Mouse (Mus musculus): ENCODE data around the gene Zbtb42. TPM values are rescaled to one million over a fixed set of nuclear protein-coding genes. Genes with fewer than 3 reads are reported as not detected.
A peak's percentile ranks its signal among the peaks of the same experiment; 100 is the strongest.

The Zbtb42 gene
- polyA plus RNA-seq, 3 experiments from 2014 or later = 3.7 to 4.3 (median 3.8) TPM

DNA sequence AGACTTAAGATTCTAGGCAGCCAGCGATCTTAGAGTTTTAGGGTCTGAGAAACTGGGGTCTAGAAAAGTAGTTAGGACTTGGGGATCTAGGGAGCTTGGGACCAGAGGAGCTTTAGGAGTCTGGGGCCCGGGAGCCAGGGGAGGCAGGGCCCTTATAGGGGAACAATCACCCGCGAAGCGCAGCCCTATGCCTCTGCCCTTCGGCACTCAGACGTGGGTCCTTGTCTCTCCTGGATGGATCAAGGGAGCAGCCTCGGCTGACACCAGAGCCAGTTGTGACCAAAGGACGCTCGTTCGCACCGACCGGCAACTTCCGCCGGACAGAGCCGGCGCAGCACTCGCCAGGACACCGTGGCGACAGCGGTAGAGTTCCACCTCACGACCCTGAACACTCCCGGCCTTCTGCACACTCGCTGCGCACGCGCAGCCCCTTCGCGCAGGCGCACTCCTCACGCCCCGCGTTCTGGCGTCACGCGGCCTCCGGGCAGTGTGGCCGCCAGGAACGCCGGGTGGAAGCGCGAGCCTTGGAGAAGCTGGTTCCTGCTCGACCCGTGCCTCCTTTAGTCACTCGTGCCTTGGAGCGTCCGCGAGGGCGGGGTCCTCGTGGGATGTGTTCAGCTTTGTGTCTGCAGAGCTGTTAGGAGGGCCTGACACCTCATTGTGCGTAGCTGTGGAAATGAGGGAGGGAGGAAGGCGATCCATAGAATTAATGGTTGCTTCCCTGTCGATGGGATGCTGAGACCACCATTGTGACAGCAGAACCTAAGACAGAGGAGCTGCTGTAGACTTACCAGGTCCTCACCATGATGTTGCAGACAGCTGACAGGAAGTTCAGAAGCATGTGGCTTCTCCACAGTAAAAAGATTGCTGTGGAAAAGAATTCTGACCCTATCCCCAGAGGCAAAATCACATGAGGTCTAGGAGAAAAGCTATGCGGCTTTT, 14.8 kb downstream of the Zbtb42 start:
- peak; percentile 79 for ATAC-seq

DNA sequence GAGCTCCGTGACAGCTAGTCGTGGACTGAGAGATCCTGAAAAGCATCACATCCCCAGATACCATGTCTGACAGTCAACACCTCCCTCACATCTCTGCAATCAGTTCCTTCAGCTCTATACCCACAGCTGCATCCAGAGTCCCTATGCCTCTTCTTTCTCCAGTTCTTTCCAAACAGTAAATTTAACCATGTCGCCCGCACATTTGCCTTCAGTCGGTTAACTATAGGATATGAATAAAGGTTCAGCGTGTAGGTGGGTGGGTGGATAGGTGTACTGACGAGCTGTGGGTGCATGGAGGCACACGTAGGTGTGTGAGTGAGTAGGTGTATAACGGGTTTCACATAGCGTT, 15.5 kb downstream of the Zbtb42 start:
- peak; percentile 20 for ATAC-seq

DNA sequence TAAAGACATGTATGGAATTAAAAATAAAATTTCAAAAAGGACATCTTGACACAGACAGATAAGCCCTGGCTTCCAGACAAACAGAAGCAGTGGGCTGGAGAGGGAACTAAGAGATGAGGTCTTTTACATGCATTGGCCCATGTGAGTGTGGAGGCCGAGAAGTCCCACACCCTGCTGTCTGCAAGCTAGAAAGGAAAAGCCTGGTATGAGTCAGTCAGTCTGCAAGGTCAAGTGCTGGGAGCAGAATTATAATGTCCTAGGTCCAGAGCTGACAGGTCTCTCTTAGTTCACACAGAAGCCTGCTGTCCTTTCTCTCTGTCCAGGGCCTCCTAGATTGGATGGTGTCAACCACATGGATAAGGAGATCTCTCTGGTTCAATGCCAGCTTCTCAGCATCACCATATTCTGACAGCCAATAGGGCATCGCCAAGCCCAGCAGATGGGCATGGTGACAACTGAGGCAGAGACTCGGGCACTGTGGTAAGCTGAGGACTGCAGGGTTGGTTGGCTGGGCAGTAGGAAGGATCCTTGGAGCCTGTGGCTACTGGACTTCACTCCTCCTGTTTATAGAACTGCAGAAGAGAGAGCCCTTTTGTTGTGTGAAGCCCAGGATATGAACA, 18.3 kb downstream of the Zbtb42 start:
- no peak for ATAC-seq

DNA sequence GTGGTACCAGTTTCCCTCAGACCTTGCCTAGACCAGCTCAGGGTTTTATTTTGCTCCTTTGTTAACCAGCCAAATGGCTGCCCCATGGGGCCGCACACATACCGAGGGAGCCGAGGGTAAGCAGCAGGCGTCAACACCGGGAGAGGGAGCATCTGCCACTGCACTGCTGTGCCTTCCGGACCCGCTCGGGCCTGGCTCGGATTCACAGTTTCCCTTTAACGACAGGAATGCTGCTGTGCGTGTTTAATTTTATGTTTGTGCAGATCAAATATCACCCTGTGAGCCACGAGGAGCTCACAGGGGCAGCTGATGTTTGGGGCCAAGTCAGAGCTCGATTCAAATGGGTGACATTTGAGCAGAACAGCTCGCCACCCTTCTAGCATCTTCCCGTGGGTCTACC, 21.9 kb downstream of the Zbtb42 start:
- ATAC-seq = no peak

DNA sequence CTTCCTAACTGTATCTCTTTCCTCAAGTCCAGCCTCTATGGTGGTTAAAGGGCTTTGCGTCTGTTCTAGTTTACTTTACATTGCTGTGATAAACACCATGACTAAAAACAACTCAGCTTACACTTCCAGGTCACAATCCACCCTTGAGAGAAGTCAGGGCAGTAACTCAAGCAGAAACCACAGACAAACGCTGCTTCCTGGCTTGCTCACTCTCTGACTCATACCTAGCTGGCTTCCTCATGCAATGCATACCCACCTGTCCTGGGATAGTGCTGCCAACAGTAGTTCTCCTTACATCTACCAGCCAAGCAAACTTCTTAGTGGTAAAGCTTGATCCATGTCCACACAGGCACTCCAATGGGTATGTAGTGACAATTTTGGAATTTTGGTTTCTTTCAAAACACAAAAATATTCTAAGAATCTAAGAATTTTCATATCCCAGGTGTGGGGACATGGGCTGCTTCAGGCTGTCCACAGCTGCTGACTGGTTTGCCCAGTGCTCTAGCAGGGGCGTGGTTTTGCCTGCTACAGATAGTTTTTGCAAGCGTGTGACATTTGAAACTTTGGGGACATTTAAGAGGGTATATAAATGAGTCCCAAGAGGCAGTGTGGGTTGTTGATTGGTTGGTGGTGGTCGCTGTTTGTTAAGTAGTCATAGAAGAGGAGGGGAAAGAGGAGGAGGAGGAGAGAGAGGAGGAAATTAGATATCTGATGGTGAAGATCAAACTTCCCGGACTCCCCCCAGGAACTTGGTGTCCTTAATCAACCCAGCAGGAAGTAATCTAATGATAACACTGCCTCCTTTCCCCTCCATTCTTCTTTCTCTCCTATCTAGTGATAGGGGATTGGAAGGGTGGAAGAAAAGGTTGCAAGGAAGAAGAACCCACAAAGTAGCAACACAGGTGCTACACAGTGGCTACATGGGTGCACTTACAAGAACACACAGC, 24.0 kb downstream of the Zbtb42 start:
- ATAC-seq = no peak

DNA sequence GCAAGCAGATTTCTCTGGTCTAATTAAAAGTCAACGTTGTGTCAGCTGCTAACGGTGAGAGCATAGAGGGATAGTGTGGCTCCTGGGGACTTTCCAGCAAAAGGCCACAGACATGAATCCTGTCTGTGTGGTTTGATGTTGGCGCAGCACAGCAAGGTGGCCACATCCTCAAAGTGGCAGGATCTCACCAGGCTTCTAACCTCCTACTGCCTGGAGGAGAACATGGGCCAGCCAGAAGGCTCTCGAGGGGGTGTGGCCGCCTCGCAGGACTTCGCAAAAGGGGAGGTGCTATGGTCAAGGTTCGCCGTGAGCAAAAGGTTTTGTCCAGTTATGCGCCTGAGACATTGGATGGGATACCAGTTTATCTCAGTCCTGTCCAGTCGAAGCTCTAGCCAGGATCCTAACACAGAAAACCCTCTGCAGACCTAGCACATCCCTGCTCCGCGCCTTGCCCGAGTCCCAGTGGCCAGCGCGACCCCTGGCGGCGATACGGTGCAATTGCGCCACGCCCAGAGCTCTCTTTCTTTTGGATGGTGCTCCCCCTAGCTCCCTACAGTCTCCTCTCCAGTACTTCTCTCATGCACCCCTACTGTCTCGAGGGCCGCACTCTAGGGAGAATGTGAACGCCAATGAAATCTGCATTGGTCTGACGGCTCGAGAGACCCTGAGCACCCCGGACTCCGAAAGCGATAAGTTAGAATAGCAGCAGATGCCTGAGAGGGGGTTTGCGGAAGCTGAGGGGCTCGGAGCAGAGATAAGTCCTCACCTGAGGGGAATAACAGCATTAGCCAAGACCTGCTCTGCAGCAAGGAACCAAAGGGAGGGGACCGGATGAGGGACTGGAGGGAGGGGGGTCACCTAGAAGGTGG, 28.3 kb downstream of the Zbtb42 start:
- ATAC-seq = peak; percentile 82

DNA sequence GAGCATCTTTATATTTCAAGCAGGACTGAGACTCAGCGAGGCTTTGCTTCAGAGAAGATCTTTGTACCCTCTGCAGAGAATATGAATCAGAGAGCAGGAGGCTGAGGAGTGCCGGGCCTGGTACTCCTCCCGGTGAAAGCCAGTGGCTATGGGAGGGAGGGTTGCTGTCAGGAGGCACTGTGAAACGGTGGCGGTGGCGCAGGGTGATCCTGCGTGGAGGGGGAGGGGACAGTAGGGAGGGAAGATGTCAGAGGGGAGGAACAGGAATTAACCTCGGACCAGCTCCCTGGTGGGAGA, 28.9 kb downstream of the Zbtb42 start:
- ATAC-seq = no peak

DNA sequence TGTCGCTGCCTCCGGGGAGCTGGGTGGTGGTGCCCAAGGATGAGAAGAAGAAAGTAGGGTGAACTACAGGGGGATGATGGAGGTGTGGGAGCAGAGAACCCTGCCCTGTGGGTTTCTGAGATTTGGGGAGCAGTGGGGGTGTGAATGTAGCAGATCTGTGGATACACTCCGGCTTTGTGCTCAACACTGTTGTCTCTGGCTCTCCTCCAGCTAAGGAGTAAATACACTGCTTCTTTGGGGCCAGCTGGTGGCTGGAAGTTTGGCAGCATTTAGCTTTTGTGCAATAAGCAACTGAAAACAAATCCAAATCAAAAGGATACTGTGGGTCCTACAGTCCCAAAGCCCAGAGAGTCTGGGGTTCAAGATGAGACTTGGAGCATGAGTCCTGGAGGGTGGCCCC, 35.4 kb downstream of the Zbtb42 start:
- ATAC-seq = no peak

DNA sequence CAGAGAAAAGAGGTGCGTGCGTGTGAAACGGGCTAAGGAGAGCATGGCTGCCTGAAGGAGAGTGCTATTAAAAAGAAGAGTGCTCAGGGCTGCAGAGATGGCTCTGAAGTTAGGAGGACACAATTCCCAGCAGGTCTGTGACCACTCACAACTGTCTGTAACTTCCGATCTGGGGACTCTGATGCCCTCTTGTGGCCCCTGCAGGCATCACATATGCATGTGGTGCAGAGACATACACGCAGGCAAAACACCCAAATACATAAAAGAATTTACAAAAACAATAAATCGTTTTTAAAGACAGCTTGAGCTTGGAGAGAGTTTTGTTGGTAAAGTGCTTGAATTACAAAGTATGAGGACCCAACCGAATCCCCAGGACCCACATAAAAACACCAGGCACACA, 38.5 kb downstream of the Zbtb42 start:
- ATAC-seq = no peak

DNA sequence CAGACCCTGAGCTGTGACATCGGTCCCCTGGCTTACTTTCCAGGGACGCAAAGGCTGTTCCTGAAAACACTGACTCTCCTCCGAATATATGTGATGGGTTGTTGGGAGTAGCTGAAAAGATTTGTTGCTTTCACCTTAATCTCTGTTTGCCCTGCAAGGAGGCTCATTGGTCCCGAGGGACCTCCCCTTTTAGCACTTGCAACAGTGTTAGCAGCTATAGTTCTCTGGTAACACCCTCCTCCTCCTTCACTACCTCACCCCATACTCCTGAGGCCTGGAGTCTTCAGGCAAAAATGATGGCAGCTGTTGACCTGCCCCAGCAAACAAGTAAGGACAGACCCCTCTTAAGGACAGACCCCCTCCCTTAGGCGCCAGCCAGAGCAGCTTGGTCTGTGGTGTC, 40.4 kb downstream of the Zbtb42 start:
- no peak for ATAC-seq

DNA sequence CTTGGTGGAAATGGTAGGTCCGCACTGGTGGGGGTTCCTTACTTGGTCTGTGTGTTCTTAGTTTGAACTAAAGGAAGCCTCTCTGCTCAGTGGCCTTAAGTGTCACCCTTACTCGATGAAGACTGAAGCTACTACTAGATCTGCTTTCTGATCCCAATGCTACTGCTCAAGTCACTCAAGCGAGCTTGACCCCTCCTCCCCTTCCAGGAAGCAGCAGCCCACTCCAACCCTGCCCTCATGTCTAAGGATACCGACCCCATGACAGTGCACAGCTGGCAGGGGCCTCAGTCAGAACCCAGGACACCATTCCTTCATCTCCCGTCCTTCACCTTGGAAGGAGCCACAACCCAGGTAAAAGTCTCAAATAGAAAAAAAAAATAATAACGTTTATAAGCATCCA, 41.6 kb downstream of the Zbtb42 start, which contains the start of gene Cep170b:
Cep170b (plus strand) TSS at position 240 of the 400 bp plus-strand sequence.
- no peak for ATAC-seq

DNA sequence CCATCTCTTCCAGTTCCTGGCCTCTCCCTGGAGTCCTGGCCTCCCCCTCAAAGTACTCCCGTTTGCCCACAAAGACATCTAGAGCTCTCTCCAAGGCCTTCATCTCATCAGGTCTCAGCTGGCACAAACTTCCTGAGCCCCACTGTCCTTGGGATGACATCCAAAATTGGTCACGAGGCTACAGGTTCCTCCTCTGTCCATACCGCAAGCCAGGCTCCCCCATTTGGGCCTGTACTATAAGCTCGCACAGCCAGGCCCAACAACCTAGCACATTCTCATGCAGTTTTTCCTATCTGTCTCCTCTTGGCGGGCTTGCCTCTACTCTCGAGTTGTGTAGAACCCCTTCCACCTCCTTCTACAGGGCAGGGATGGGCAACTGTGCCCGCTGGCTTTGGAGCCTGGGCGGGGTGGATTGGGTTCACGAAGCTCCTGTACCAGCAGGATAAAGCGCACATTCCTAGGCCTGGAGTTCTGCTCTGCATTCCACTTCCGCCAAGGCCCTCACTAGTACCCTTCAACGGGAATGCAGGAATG, 42.3 kb downstream of the Zbtb42 start:
- no peak for ATAC-seq

DNA sequence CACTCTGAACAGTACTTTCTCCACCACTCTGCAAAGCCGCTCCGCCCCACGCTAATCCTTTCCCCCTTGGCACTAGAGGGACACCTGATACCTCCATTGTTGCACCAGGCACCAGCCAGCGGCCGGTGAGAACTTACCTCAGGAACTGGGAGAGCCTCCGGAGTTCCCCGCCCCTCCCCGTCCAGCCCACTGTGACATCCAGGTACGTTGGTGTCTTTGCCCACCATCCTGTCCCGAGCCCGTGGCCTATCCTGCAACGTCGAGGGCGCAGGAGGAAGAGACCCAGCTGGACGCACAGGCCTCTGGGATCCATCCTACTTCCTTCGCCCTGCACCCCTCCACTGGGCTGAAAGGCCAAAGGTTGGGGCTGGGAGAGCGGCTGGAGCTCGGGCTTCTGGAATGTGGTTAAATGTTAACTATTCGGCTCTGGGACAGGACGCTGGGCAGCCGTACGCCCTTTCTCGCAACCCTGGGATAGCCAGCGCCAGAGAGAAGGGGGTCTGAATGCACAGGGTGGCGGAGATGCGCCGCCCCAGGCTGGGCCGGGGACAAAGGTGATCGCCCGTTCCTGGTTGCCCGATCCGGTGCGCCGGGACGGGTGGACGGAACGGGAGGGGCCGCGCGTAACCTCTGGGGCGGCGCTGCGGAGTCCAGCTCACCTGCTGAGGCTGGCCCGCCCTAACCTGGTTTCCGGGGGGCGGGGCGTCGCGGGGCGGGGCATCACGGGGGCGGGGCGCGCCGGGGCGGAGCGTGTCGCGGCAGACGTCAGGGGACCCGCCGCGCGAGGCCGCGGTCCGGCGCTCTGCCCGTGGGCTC, 43.0 kb downstream of the Zbtb42 start:
- peak; percentile 60 for ATAC-seq

DNA sequence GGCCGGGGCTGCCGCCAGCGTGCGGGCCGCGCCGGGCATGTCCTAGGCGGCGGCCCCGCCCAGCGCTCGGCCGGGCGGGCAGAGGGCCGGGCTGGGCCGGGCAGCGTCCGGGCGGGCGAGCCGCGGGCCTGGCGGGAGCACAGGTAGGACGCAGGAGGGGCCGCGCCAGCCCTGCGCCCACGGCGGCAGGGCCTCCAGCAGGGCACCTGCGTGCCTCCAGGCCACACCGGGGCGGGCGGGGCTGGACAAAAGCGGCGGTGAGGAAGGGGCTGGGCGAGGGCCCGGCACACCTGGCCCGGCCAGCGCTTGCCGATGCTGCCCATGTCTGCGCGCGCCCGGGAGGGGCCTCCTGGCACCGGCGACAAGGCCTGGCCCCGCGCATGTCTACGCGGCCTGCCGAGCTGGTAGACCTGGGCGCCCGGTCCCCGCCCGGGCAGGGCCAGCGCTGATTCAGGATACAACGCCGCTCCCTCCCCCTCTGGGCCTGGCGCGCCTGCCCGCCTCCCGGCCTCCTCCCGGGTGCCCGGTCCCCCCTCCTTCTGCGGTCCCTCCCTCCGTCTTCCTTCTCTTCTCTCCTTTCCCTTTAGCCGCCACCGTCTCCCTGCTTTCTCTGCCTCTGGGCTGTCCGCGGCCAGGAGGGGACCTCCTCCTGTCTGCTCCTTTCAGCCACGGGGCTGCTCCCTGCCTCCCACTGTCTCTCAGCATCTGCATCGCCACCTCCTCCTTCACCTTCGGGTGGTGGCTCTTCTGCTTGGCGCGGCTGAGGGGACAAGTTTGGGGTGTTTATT, 43.8 kb downstream of the Zbtb42 start:
- peak; percentile 30 for ATAC-seq

DNA sequence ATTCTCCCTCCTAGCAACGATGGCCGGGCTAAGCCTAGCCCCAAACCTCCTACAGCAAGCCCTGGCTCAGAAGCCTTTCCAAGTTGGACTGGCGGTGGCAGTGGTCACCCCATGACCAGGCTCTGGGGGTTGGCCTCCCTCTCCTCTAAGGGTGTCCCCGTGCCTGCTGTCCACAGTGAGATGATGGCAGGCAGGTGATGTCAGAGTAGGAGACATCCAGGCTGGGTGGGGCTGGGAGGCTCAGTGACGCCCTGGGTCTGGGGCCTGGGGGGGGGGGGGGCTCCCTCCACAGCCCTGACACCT, 44.4 kb downstream of the Zbtb42 start:
- no peak for ATAC-seq

DNA sequence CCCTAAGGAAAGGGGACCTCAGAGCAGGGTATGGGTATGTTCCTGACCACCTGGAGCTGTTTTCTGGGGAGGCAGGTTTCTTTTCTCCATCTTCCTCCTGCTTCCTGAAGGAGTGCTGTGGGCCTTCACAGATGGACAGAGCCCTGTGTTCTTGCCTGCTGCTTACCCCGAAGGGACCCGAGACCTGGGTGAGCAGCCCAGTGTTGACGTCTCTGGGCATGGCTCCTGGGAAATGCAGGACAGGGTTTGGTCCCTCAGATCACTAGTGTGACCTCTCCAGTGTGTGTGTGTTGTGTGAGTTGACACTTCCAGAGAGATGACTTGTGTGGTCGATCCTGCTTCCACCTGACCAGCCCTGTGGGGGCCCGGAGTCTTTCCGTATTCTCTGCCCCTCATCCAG, 44.8 kb downstream of the Zbtb42 start:
- no peak for ATAC-seq

DNA sequence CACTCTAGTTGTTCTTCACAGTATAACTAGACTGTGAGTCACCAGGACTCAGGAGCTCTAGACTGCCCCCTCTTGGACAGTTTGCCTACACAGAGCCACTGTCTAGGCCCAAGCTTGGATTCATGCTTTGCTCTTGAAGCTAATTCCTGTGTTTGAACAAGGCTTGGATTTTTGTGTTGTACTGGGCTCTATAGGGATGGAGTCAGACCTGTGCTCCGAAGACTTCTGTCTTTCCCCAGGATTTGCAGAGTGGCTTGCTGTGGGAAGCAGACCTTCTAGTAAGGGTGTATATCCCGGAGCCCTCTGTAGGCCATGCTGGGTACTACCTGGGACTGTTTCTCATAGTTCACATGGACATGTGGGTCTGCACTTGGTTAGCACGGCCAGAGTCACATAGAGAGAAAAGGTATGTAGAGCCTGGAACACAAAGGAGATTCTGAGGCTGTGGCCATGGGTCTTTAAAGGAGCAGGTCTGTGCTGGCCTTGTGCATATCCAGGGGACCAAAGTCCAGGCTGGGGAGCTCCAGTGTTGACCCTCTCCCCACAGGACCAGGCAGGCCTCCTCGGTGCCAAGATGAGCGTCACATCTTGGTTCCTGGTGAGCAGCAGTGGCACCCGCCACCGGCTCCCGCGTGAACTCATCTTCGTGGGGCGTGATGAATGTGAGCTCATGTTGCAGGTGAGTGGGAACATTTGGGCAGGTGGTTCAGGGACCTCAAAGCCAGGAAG, 45.6 kb downstream of the Zbtb42 start:
- peak; percentile 64 for ATAC-seq

DNA sequence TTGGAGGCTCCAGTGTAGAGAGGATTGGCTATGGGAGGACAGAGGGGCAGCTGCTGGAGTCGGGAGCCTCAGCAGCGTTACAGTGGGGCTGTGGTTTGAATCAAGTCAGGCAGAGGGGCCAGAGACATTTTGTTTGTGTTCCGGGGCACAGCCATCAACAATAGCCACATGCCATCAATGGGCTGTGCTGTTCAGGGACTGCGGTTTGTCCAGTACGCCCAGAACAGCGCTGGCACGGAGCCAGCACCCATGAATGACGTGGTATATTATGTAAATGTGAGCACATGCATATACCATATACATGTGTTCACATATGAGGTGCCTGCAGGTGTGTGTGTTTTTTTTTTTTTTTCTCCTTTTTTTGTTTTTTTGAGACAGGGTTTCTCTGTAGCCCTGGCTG, 49.2 kb downstream of the Zbtb42 start:
- no peak for ATAC-seq

DNA sequence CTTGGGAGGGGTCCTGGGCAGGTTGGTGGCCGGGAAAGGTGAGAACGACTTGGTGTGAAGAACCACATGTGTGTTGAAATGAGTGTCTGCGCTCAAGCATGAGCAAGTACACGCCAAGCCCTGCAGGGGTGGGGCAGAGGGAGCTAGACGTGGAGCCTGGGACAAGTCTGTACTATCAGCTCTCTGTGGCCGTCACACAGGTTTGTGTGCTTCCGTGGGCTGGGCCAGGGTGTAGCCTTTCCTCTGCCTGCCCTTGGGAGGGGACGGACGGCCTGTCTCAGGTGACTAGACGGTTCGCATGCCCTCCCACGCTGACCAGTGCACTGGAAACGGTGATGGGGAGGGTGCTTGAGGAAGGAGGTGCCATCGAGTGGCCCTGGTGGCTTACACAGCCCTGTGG, 52.2 kb downstream of the Zbtb42 start:
- ATAC-seq = no peak
